Mouse (Mus musculus) heart, postnatal 0 days (tissue): ENCODE results near the gene Negr1.

ENCODE experiments used
- CTCF ChIP-seq: IDR thresholded peaks from 2 replicates; pipeline ENCODE4 v1.5.1; 2016; ENCODE audit warnings: antibody characterized with exemption, control low read depth, low read depth
- EP300 ChIP-seq: IDR thresholded peaks from 2 replicates; pipeline ENCODE4 v1.6.1; 2016; ENCODE audit warnings: antibody characterized with exemption, low read depth

DNA sequence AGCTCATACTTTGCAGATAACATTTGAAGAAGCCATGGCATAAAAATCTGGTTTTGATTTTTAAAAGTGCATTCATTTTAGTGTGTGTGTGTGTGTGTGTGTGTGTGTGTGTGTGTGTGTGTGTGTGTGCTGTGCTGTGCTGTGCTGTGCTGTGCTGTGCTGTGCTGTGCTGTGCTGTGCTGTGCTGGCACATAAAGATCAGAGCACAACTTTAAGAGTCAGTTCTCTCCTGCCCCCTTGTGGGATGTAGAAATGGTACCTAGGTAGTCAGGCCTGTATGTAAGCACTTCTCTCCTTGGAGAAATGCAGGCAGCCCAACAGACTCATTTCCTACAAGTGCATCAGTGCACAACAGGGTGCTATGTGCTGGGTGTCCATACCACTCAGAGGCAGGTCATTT lies 547.7 kb downstream of the Negr1 start:
- TF ChIP-seq CTCF (peak; percentile 48), EP300 (no peak)
